Mouse (Mus musculus) liver, adult 2 months (tissue): ENCODE data around the gene Pnliprp1. TPM values are rescaled to one million over a fixed set of nuclear protein-coding genes. Genes with fewer than 3 reads are reported as not detected.

Source experiments
- DNase-seq: peaks from one replicate; pipeline ENCODE4 v3.0.0-alpha.2; 2011; ENCODE audit warnings: low read depth, low spot score; ENCODE audit errors: extremely low read depth
- H3K27ac ChIP-seq: fragments of 200-500 bp; replicated peaks from 2 replicates; pipeline ENCODE4 v1.5.1; 2012; ENCODE audit warnings: low read depth, mild to moderate bottlenecking, control low read depth, inconsistent platforms, low read length; ENCODE audit not compliant: insufficient read depth
- H3K27me3 ChIP-seq: fragments of 200-500 bp; 2 replicates; pipeline ENCODE4 v1.6.1; 2012; ENCODE audit warnings: mild to moderate bottlenecking, moderate library complexity, low read length, inconsistent platforms; ENCODE audit not compliant: control insufficient read depth, insufficient read depth
- H3K36me3 ChIP-seq: fragments of 200-500 bp; 2 replicates; pipeline ENCODE4 v1.6.1; 2012; ENCODE audit warnings: low read length, inconsistent platforms; ENCODE audit not compliant: control insufficient read depth, insufficient read depth
- H3K4me1 ChIP-seq: fragments of 200-500 bp; 2 replicates; pipeline ENCODE4 v1.6.1; 2011; ENCODE audit warnings: low read length; ENCODE audit not compliant: control insufficient read depth, insufficient read depth
- H3K4me3 ChIP-seq: fragments of 200-500 bp; 2 replicates; pipeline ENCODE4 v1.5.1; 2011; ENCODE audit warnings: low read depth, mild to moderate bottlenecking, control low read depth, low read length, moderate library complexity; ENCODE audit not compliant: insufficient read depth
- H3K79me2 ChIP-seq: fragments of 200-500 bp; 2 replicates; pipeline ENCODE4 v1.6.1; 2012; ENCODE audit warnings: inconsistent platforms, mild to moderate bottlenecking, low read length, moderate library complexity; ENCODE audit not compliant: control insufficient read depth, insufficient read depth
- H3K9ac ChIP-seq: fragments of 200-500 bp; 2 replicates; pipeline ENCODE4 v1.6.1; 2012; ENCODE audit warnings: low read depth, mild to moderate bottlenecking, control low read depth, inconsistent platforms, low read length
- CTCF ChIP-seq: fragments of 200-500 bp; IDR thresholded peaks from 2 replicates; pipeline ENCODE4 v1.5.1; 2011; ENCODE audit warnings: low read depth, low read length, control low read depth
- POLR2A ChIP-seq: fragments of 200-500 bp; IDR thresholded peaks from 2 replicates; pipeline ENCODE4 v1.6.1; 2011; ENCODE audit warnings: low read length, control low read depth; ENCODE audit not compliant: insufficient read depth; ENCODE audit errors: extremely low read depth
- WGBS: fragments of 180-500 bp; shearing (Covaris S2); methylation state at CpG from one replicate; pipeline ENCODE4 v1.1.7; 2018; 5-methylcytosine and 5-hydroxymethylcytosine counted together
- polyA plus RNA-seq: library from polyadenylated mRNA; depleted of rRNA; stranded (reverse); fragments of >200 nt; gene quantifications from 2 replicates; pipeline ENCODE4 v1.2.3, GENCODE M21; 2012
- total RNA-seq: library from RNA; depleted of rRNA; stranded (reverse); fragments of >200 nt; gene quantifications from 2 replicates; pipeline ENCODE4 v1.2.3, GENCODE M21; 2014

Gene Pnliprp1
- total and polyA plus RNA-seq, 2 experiments: 0.23 to 43.8 TPM

DNA sequence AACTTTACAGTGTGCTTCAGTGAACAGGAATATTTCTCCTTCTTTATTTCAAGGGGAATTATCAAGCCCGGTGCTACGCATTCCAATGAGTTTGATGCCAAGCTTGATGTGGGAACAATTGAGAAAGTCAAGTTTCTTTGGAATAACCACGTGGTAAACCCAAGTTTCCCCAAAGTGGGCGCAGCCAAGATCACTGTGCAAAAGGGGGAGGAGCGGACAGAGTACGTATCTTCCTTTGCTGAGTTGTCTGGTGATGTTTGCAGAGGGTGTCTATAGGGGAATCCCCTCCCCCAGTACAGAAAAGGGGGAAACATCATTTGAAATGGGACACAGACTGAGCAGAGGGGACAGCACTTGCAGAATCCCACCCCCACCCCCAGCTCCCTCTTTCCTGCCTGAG, 12.3 kb downstream of the Pnliprp1 start:
- H3K4me1 ChIP-seq: peaks cover 2% of the 10 kb centered on the region; the same call in 1 of the 2 replicates
- DNase-seq: no peak
- no peak overlapping the region for H3K9ac ChIP-seq
- no peak overlapping the region for H3K27ac ChIP-seq
- H3K36me3 ChIP-seq: no peaks in the 10 kb centered on the region
- no peak overlapping the region for H3K4me3 ChIP-seq
- no peak for TF ChIP-seq CTCF
- H3K79me2 ChIP-seq: no peaks in the 10 kb centered on the region
- WGBS: 83% methylated on average over 6 of the region's 6 CpGs
- H3K27me3 ChIP-seq: no peaks in the 10 kb centered on the region

DNA sequence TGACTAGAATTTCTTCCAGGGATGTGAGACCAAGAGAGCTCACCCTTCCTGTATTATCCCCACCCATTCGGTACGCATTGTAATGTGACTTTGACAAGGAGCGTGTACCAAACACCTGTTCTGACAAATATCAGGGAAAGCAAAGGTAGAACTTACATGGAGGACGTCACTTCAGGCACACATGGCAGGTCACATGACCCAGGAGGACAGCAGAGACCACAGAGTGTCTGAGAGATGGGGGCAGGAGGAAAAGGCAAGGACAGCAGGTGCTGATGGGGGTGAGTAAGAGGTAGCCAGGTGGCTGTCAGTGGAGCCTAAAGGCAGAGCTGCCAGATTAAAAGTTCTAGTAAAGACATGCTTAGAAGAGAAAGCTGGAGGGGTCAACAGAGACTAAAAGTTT, 14.0 kb downstream of the Pnliprp1 start:
- no peak overlapping the region for H3K9ac ChIP-seq
- no peaks in the 10 kb centered on the region for H3K36me3 ChIP-seq
- H3K27me3 ChIP-seq: no peaks in the 10 kb centered on the region
- no peak overlapping the region for H3K4me3 ChIP-seq
- DNase-seq: no peak
- TF ChIP-seq POLR2A: no peak
- no peak for TF ChIP-seq CTCF
- peaks cover 2% of the 10 kb centered on the region; the same call in 1 of the 2 replicates for H3K4me1 ChIP-seq
- H3K27ac ChIP-seq: no peak overlapping the region
- no peaks in the 10 kb centered on the region for H3K79me2 ChIP-seq
- WGBS: 89% methylated on average over 4 of the region's 4 CpGs

DNA sequence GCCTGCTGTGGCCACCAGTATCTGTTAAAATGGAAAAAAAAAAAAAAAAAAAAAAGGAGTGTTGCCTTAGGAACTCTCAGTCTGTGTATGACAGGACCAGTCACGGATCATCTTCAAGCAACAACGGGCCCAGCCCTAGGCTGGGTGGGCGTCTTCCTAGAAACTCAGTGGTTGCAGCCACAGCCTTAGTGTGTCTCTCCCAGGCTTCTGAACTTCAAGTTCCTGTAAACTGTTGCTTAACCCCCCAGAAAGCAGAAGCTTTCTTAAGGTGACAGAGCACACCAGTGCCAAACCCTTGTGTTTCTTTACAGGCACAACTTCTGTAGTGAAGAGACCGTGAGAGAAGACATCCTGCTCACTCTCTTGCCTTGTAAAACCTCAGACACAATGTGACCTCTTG, 15.0 kb downstream of the Pnliprp1 start:
- DNase-seq: no peak
- no peak overlapping the region for H3K27ac ChIP-seq
- H3K4me3 ChIP-seq: no peak overlapping the region
- TF ChIP-seq POLR2A: no peak
- no peak for TF ChIP-seq CTCF
- no peaks in the 10 kb centered on the region for H3K4me1 ChIP-seq
- H3K36me3 ChIP-seq: no peaks in the 10 kb centered on the region
- no peaks in the 10 kb centered on the region for H3K27me3 ChIP-seq
- no peak overlapping the region for H3K9ac ChIP-seq
- no peaks in the 10 kb centered on the region for H3K79me2 ChIP-seq
- 79% methylated on average over 4 of the region's 4 CpGs for WGBS

DNA sequence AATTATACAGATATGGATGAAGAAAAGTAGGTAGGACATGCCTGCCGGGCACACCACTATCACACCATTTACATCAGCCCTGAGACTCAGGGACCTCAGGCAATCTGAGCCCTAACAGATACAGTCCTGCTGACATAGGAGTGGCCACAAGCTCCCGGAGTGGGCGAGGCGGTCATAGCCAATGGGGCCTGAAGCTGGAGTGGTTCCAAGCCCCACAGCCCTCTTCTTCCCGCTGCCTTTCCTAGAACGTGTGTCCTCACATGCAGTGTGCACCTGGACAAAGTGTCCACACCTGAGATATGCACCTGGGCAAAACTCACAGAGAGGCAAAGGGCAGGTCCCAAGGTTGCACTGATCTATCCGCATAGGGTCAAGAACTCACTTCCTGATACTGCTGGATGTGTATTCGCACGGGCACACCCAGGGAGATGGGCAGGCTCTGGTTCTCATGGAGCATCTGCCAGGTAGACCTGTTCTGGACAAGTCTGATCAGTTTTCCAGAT, 18.9 kb downstream of the Pnliprp1 start:
- H3K36me3 ChIP-seq: no peaks in the 10 kb centered on the region
- no peak overlapping the region for H3K27ac ChIP-seq
- no peaks in the 10 kb centered on the region for H3K27me3 ChIP-seq
- no peaks in the 10 kb centered on the region for H3K4me1 ChIP-seq
- no peak overlapping the region for H3K9ac ChIP-seq
- no peak overlapping the region for H3K4me3 ChIP-seq
- no peaks in the 10 kb centered on the region for H3K79me2 ChIP-seq
- no peak for TF ChIP-seq POLR2A
- TF ChIP-seq CTCF: no peak
- WGBS: 82% methylated on average over 9 of the region's 9 CpGs
- no peak for DNase-seq

DNA sequence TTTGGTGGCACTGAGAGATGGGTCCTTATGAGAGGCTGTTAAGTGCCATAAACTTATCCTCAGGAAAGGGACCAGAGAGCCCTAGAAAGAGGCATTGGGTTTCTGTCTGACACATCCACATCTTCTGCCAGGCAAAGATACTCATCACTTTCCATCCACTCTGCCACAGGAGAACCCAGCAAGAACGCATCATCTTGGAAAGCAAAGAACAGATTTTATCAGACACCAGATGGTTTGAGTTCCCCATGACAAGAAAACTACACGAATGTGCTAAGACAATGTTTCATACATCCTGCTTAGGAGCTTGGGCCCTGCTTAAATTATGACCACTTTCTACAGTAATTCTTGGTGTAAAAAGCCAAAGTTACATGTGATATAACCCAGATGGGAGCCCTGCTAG, 22.1 kb downstream of the Pnliprp1 start:
- DNase-seq: no peak
- TF ChIP-seq POLR2A: no peak
- Histone ChIP-seq H3K27ac (no peak overlapping the region), H3K27me3 (no peaks in the 10 kb centered on the region), H3K9ac (no peak overlapping the region), H3K79me2 (no peaks in the 10 kb centered on the region), H3K4me1 (no peaks in the 10 kb centered on the region), H3K4me3 (no peak overlapping the region), H3K36me3 (no peaks in the 10 kb centered on the region)
- 81% methylated on average over 2 of the region's 2 CpGs for WGBS

DNA sequence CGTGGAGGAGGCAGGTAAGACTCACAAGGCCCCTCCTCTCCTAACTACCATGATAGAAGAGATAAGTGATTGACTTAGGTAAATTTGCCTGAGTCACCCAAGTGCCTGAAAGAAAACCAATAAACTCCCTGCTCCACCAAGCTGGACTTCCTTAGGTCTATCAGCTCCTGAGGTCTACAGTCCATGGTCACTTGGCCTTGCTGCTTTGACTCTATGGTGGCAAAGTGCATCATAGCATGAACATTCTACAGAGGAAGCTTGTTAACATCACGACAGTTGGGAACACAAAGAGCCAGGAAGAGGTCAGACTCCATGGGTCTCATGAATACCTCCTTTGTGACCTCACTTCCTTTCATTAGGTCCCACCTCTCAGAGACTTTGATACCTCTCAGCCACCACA, 22.8 kb downstream of the Pnliprp1 start:
- no peak overlapping the region for H3K4me3 ChIP-seq
- no peak overlapping the region for H3K9ac ChIP-seq
- 68% methylated on average over 2 of the region's 2 CpGs for WGBS
- no peak overlapping the region for H3K27ac ChIP-seq
- no peaks in the 10 kb centered on the region for H3K36me3 ChIP-seq
- no peaks in the 10 kb centered on the region for H3K79me2 ChIP-seq
- no peak for DNase-seq
- no peaks in the 10 kb centered on the region for H3K27me3 ChIP-seq
- no peaks in the 10 kb centered on the region for H3K4me1 ChIP-seq
- TF ChIP-seq CTCF (no peak), POLR2A (no peak)
